Mouse (Mus musculus) kidney, embryonic 16.5 days (tissue): Measurements from ENCODE around the gene Arsb. TPM values are rescaled to one million over a fixed set of nuclear protein-coding genes. Genes with fewer than 3 reads are reported as not detected.

Source experiments
- ATAC-seq: fragments of 200-750 bp; cut with Nextera tagmentation; 2 replicates; pipeline ENCODE4 v1.8.0; 2017; ENCODE audit warnings: moderate TSS enrichment; ENCODE audit not compliant: low FRiP score, low TSS enrichment
- H3K27ac ChIP-seq: fragments of 300-500 bp; sonication (generic); 2 replicates; pipeline ENCODE4 v1.5.1; 2014; ENCODE audit warnings: low read length
- H3K27me3 ChIP-seq: fragments of 300-500 bp; sonication (generic); 2 replicates; pipeline ENCODE4 v1.6.1; 2014; ENCODE audit warnings: low read length, control low read depth, mixed read lengths; ENCODE audit not compliant: insufficient read depth
- H3K36me3 ChIP-seq: fragments of 300-500 bp; sonication (generic); 2 replicates; pipeline ENCODE4 v1.6.1; 2014; ENCODE audit warnings: low read length, control low read depth, mixed read lengths; ENCODE audit not compliant: insufficient read depth
- H3K4me1 ChIP-seq: fragments of 300-500 bp; sonication (generic); 2 replicates; pipeline ENCODE4 v1.6.1; 2014; ENCODE audit warnings: low read length, control low read depth, mixed read lengths; ENCODE audit not compliant: insufficient read depth
- H3K4me2 ChIP-seq: fragments of 300-500 bp; sonication (generic); replicated peaks from 2 replicates; pipeline ENCODE4 v1.6.1; 2014; ENCODE audit warnings: low read depth, low read length
- H3K4me3 ChIP-seq: fragments of 300-500 bp; sonication (generic); 2 replicates; pipeline ENCODE4 v1.5.1; 2014; ENCODE audit warnings: mild to moderate bottlenecking, low read length
- H3K9ac ChIP-seq: fragments of 300-500 bp; sonication (generic); replicated peaks from 2 replicates; pipeline ENCODE4 v1.6.1; 2014; ENCODE audit warnings: low read length
- H3K9me3 ChIP-seq: fragments of 300-500 bp; sonication (generic); 2 replicates; pipeline ENCODE4 v1.6.1; 2016; ENCODE audit warnings: low read length, control low read depth
- WGBS: fragments of 180-500 bp; shearing (Covaris S2); extraction: QIAGEN DNeasy Blood & Tissue Kit; methylation state at CpG from one replicate; pipeline ENCODE4 v1.1.7; 2014; 5-methylcytosine and 5-hydroxymethylcytosine counted together
- polyA plus RNA-seq: library from polyadenylated mRNA; unstranded; fragments of >200 nt; fragmentation: Nextera tagmentation; extraction: Ambion mirVana; gene quantifications from 2 replicates; pipeline ENCODE4 v1.2.1, GENCODE M21; 2015

The Arsb gene
- polyA plus RNA-seq, 1 experiment from 2014 or later = 13.4 TPM

GRCm38 (mm10) chr13:93895430-93895829 lies 124.0 kb downstream of the Arsb start:
- Histone ChIP-seq H3K4me2 (no peak overlapping the region), H3K4me3 (no peak overlapping the region), H3K36me3 (no peaks in the 10 kb centered on the region), H3K27me3 (no peaks in the 10 kb centered on the region), H3K9ac (no peak overlapping the region), H3K4me1 (peaks cover 11% of the 10 kb centered on the region; the same call in 1 of the 2 replicates), H3K27ac (no peak overlapping the region), H3K9me3 (no peaks in the 10 kb centered on the region)
- no peak for ATAC-seq
- WGBS = 65% methylated on average over 2 of the region's 2 CpGs

GRCm38 (mm10) chr13:93897943-93898826 lies 126.8 kb downstream of the Arsb start:
- Histone ChIP-seq H3K27ac (no peak overlapping the region), H3K4me2 (no peak overlapping the region; the same call in 1 of the 2 replicates)

DNA sequence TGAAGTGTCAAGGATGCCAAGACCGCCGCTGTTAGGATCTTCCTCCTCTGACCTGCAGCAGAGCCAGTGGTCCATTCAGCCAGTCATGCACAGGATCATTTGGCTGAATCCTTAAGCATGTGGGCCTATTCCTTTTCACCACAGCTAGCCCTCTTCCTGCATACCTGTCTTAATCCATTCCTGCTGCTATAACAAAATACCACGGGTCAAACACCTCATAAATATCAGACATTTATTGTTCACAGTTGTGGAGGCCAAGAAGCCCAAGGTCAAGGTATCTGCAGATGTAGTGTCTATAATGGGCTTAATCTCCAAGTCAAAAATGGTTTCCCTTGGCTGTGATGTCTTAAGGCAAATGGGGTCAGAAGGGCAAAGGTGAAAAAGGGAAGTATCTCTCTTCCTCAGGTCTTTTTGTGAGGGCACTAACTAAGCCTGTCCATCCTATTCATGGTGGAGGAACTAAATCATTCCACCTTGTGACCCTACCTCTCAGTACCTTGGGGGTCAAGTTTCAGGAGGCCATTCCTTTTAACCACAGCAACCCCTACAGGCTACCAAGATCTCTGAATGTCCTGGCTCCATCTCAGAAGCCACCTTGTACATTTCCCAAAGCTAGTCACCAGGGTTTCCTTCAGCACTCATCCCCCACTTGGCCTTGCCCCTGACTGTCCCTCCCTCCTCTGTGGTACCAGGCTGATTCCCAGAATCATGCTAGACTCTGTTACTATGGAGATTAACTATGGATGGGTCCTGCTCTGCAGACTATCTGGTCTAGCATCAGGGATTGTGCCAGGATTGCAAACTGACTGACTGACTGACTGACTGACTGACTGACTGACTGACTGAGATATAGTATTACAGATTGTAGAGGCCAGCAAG lies 128.2 kb downstream of the Arsb start:
- no peak for ATAC-seq

More at GRCm38 (mm10) chr13:93897943-93898826, 126.8 kb downstream of the Arsb start:
- Histone ChIP-seq H3K4me3 (no peak overlapping the region), H3K4me1 (no peaks in the 10 kb centered on the region; the same call in 1 of the 2 replicates), H3K27me3 (no peaks in the 10 kb centered on the region), H3K9ac (no peak overlapping the region), H3K9me3 (no peaks in the 10 kb centered on the region), H3K36me3 (no peaks in the 10 kb centered on the region)
- no peak for ATAC-seq
- WGBS = 53% methylated on average over 13 of the region's 13 CpGs

DNA sequence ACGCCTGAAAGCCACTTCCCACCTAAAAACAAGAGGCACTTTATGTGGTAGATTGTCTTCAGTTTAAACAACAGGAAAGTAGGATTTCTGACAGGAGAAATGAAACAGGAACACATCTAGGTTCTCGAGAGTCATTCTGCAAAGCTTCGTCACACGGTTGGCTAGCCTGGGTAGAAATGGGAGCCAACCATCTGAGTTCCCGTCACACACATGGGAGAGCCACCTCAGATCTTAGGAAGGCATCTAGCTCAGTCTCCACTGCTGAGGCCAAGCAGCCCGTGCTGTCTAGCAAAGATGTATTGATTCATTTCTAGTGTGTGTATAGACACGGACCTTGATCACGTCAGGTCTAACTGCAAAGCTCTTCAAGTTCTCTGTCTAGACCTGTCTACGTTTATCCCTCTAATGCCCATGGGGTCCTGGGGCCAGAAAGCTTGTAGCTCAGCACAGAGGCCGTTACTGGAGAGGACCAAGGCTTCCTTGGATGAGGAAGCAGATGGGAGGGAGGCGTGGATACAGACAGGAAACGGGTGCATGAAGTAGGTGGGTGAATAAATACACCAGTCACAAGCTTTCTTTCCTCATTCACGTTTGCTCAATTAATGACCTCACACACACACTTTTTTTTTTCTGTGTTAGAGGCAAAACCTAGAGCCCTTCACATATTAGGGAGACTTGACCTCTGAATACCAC lies 129.7 kb downstream of the Arsb start:
- Histone ChIP-seq H3K27me3 (no peaks in the 10 kb centered on the region), H3K36me3 (no peaks in the 10 kb centered on the region), H3K4me2 (no peak overlapping the region), H3K27ac (no peak overlapping the region), H3K9ac (no peak overlapping the region), H3K4me1 (no peaks in the 10 kb centered on the region; the same call in 1 of the 2 replicates), H3K9me3 (no peaks in the 10 kb centered on the region), H3K4me3 (no peak overlapping the region)
- ATAC-seq = no peak
- 70% methylated on average over 13 of the region's 13 CpGs for WGBS

More for the DNA sequence above, 128.2 kb downstream of the Arsb start:
- Histone ChIP-seq H3K36me3 (no peaks in the 10 kb centered on the region), H3K4me1 (no peaks in the 10 kb centered on the region; the same call in 1 of the 2 replicates), H3K4me3 (no peak overlapping the region), H3K9me3 (no peaks in the 10 kb centered on the region), H3K27ac (no peak overlapping the region), H3K9ac (no peak overlapping the region), H3K27me3 (no peaks in the 10 kb centered on the region), H3K4me2 (no peak overlapping the region)
- 80% methylated on average over 3 of the region's 3 CpGs for WGBS

DNA sequence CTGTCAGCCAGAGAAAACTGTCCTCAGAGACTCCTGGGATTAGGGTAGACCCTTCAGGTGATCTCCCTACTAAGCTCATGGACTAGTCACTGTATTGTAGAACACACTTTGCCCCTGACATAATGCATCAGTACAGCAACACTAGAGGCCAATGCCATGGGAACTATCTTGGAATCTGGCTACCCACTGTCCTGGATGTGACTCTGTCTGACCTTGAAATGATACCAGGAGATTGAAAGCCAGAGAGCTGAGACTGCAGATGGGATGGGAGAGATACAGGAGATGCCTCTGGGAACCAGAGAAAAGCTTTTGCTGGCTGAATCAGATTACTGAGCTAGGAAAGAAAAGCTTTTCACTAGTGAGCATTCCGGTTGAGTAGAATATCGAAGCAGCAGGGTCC lies 130.7 kb downstream of the Arsb start:
- Histone ChIP-seq H3K36me3 (no peaks in the 10 kb centered on the region), H3K4me3 (no peak overlapping the region), H3K9ac (no peak overlapping the region), H3K27ac (no peak overlapping the region), H3K9me3 (no peaks in the 10 kb centered on the region), H3K4me2 (no peak overlapping the region), H3K4me1 (no peaks in the 10 kb centered on the region; the same call in 1 of the 2 replicates), H3K27me3 (no peaks in the 10 kb centered on the region)
- no peak for ATAC-seq
- WGBS = 89% methylated on average over 2 of the region's 2 CpGs

DNA sequence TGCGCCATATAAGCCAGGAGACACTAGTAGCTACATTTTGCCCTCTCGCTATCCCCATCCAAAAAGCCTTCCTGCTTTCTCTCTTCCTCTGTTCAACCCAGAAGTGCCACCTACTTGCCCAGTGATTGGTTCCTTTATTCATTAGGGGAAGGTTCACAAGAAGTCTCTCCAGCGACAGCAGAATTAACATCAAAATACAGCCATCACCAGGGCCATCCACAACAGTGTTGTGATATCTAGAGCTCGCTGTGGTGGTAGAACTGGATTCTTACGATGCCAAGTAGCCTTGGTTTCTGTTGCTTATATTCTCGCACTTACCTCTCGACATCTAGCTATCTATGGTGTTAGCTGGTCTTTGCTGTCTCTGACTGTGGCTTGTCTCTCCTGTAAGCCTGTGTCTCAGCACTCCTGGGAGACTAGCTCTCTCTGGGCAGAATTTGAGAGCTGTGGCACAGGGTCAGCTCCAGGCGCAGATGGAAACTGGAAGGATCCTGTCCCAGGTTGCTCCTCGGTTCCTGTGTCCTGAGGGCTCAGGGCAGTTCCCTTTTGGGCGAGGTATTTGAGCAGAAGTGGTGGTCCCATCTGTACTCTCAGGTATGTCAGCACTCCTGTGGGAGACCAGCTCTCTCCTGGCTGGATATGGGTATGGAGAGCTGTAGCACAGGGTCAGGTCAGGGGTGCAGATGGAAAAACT lies 135.3 kb downstream of the Arsb start:
- Histone ChIP-seq H3K4me1 (peaks cover 11% of the 10 kb centered on the region; the same call in 1 of the 2 replicates), H3K9ac (no peak overlapping the region), H3K9me3 (no peaks in the 10 kb centered on the region), H3K27ac (no peak overlapping the region), H3K36me3 (no peaks in the 10 kb centered on the region), H3K4me2 (no peak overlapping the region), H3K27me3 (no peaks in the 10 kb centered on the region), H3K4me3 (no peak overlapping the region)
- 90% methylated on average over 10 of the region's 10 CpGs for WGBS
- no peak for ATAC-seq

GRCm38 (mm10) chr13:93907971-93908370 lies 136.5 kb downstream of the Arsb start:
- Histone ChIP-seq H3K27ac (no peak overlapping the region), H3K4me2 (no peak overlapping the region), H3K36me3 (no peaks in the 10 kb centered on the region), H3K4me1 (peaks cover 11% of the 10 kb centered on the region; the same call in 1 of the 2 replicates), H3K9me3 (no peaks in the 10 kb centered on the region), H3K27me3 (no peaks in the 10 kb centered on the region), H3K9ac (no peak overlapping the region), H3K4me3 (no peak overlapping the region)
- ATAC-seq = no peak
- WGBS = 94% methylated on average over 3 of the region's 3 CpGs

DNA sequence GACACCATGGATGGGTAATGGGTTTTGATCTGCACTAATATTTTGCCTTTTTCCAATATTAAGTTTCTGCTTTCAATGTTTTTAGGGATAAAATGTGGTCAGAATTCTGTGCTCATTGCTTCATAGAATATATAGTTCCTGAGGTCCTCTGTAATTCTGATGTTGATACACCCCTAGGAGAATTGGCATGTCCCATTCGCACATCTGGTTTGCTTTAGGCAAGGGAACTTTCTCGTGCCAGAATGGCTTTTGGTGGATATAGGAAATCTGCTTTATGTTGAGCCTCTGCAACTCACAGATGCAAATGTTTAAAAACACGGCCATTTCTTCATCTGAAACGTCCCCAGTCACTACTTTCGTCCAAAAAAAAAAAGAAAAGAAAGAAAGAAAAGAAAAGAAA lies 138.4 kb downstream of the Arsb start:
- Histone ChIP-seq H3K4me2 (no peak overlapping the region), H3K9ac (no peak overlapping the region), H3K4me1 (peaks cover 11% of the 10 kb centered on the region; the same call in 1 of the 2 replicates), H3K9me3 (no peaks in the 10 kb centered on the region), H3K27ac (no peak overlapping the region), H3K4me3 (no peak overlapping the region), H3K27me3 (no peaks in the 10 kb centered on the region), H3K36me3 (no peaks in the 10 kb centered on the region)
- 80% methylated on average over 5 of the region's 5 CpGs for WGBS
- ATAC-seq = no peak

DNA sequence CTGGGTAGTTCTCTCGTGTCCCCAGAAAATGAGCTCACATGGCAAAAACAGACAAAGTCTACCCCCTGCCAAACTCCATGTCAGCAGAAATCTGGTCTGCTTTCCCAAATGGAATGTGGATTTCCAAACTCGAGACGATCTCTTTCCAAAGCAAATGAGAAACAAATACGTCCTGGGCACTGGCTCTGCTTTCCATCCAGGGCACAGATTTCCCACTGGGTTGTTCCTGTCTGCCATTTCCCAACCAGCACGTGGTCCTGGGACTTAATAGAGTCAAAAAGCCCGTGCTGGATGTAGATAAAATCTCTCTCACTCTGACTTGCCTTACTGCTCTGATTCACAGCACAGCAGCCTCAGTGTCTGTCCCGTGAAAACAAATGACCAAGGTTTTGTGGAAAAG lies 139.6 kb downstream of the Arsb start:
- H3K27ac ChIP-seq = no peak overlapping the region
- no peak for ATAC-seq
- no peaks in the 10 kb centered on the region for H3K9me3 ChIP-seq
- no peak overlapping the region for H3K4me3 ChIP-seq
- WGBS = 50% methylated on average over 7 of the region's 7 CpGs
- no peaks in the 10 kb centered on the region for H3K36me3 ChIP-seq
- no peak overlapping the region for H3K4me2 ChIP-seq
- H3K27me3 ChIP-seq = no peaks in the 10 kb centered on the region
- peaks cover 11% of the 10 kb centered on the region; the same call in 1 of the 2 replicates for H3K4me1 ChIP-seq
- H3K9ac ChIP-seq = no peak overlapping the region
